Mouse (Mus musculus) ES-E14 (cell line): ENCODE data around the gene Lyzl6.

Source experiments
- CHD2 ChIP-seq: IDR thresholded peaks from 2 replicates; pipeline ENCODE4 v1.6.1; 2014; ENCODE audit warnings: mild to moderate bottlenecking, low read depth, low read length, inconsistent platforms
- MAFK ChIP-seq: IDR thresholded peaks from 2 replicates; pipeline ENCODE4 v1.6.1; 2014; ENCODE audit warnings: mild to moderate bottlenecking, low read depth, low read length, inconsistent platforms; ENCODE audit not compliant: insufficient read depth
- ZC3H11A ChIP-seq: IDR thresholded peaks from 2 replicates; pipeline ENCODE4 v1.6.1; 2012; ENCODE audit warnings: low read depth, mild to moderate bottlenecking, inconsistent platforms, low read length, borderline replicate concordance
- ZNF384 ChIP-seq: IDR thresholded peaks from 2 replicates; pipeline ENCODE4 v1.6.1; 2012; ENCODE audit warnings: low read depth, low read length, inconsistent platforms

DNA sequence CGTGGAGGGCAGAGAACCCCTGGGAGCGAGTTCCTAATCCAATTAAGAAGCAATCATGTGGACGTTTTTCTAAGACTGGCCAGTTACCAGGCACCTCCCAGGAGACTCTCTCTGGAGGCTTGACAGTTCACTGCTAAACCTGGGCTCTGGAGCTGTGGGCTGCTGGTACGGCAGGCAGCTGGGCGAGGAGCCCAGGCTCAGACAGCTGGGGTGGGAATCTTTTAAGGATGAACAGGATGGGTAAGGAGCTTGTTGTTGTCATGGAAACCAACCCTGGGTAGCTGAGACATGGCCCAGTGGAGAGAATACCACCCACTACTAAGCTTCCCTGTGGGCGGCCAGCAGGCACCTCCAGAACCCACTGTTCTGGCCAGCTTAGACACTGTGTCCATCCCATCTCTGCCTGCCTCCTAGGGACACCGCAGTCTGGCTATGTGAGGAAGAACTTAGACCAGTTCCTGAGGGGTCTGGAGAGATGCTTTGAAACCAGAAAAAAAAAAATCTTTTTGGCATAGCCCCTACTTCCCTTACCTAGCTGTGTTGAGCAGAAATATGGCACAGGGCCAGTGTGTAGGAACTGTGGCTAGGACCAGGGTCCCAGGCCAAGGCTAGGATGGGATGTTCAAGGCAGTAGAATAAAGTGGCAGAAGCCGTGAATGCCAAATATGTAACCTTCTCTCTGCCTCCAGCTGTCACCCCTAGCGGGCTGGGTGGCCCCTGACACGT, 27.7 kb upstream of the Lyzl6 start:
- no peak for TF ChIP-seq ZC3H11A
- TF ChIP-seq MAFK: no peak
- no peak for TF ChIP-seq ZNF384
- no peak for TF ChIP-seq CHD2
